Mouse (Mus musculus): ENCODE data around the gene Rem2. TPM values are rescaled to one million over a fixed set of nuclear protein-coding genes. Genes with fewer than 3 reads are reported as not detected.
A peak's percentile ranks its signal among the peaks of the same experiment; 100 is the strongest.

Rem2 gene
- 19.6 and 26.4 TPM in 2 replicates for polyA plus RNA-seq (2014; fragmentation: Nextera tagmentation; extraction: Ambion mirVana)

- Histone ChIP-seq H3K27me3 (replicated peaks; ENCODE audit: control insufficient read depth, insufficient read depth, low read length) (peaks cover 10% of the 10 kb centered on the region), H3K27ac (ENCODE audit: low read depth, low read length) (peak within 1 kb of the TSS; percentile 82), H3K4me1 (ENCODE audit: control insufficient read depth, insufficient read depth, low read length) (peaks cover 26% of the 10 kb centered on the region), H3K4me2 (ENCODE audit: low read length) (peak within 1 kb of the TSS; percentile 87), H3K36me3 (ENCODE audit: control insufficient read depth, insufficient read depth, low read length) (no peaks in the 10 kb centered on the region), H3K9ac (ENCODE audit: low read length) (peak within 1 kb of the TSS; percentile 72), H3K4me3 (ENCODE audit: low read depth, low read length) (peak within 1 kb of the TSS; percentile 45), H3K9me3 (replicated peaks; ENCODE audit: control insufficient read depth, low read length) (no peaks in the 10 kb centered on the region)
- DNase-seq (ENCODE audit: low spot score) = peak; percentile 95
- WGBS = under 1% methylated on average over 23 of the region's 23 CpGs
- peak; percentile 93 for ATAC-seq
Measured at GRCm38 (mm10) chr14:54475941-54476844, at the start of gene Rem2. Gene Rem2, plus strand, starts transcription at chr14:54476100.

DNA sequence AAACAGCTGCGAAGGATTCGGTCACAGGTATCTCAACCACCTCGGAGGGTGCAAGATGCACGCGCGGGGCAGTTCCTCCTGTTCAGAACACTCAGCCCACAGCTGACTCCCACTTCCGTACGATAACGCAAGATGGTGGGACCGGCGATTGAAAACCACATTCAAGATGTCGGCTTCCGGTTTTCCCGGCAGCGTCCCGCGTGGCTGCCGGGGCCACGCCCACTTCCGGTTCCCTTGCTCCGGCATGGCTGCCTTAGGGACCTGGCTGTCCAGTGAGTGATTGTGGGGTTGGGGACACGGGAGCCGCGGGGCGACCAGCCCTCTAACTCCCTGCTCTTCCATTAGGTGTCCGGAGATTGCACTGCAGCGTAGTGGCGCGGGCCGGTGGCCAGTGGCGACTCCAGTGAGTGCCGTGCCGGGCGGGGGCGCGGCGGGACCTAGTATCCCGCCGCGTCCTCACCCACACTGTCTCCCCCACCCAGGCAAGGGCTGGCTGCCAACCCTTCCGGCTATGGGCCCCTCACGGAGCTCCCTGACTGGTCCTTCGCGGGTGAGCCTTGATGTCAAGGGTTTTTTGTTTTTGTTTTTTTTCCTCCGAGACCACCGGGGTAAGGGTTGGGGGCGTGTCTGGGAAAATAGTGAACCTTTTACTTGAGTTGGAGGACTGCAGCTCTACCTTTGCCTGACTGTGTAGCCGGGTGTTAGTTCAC is 49.1 kb upstream of the Rem2 start, which contains the start of gene Mrpl52:
TSS of gene Mrpl52 (plus strand) at position 221 of the 710 bp plus-strand sequence.
- no peaks in the 10 kb centered on the region for H3K27me3 ChIP-seq (replicated peaks; ENCODE audit: control insufficient read depth, insufficient read depth, low read length)
- H3K4me1 ChIP-seq (ENCODE audit: control insufficient read depth, insufficient read depth, low read length) = peaks cover 22% of the 10 kb centered on the region
- ATAC-seq (peak; percentile 83), DNase-seq (ENCODE audit: low spot score) (peak; percentile 97)
- H3K4me2 ChIP-seq (ENCODE audit: low read length) = peak within 1 kb of the TSS; percentile 64
- no peaks in the 10 kb centered on the region for H3K9me3 ChIP-seq (replicated peaks; ENCODE audit: control insufficient read depth, low read length)
- WGBS = under 1% methylated on average over 48 of the region's 48 CpGs
- H3K9ac ChIP-seq (ENCODE audit: low read length) = peak within 1 kb of the TSS; percentile 65
- peak within 1 kb of the TSS; percentile 86 for H3K4me3 ChIP-seq (ENCODE audit: low read depth, low read length)
- H3K27ac ChIP-seq (ENCODE audit: low read depth, low read length) = peak within 1 kb of the TSS; percentile 76
- H3K36me3 ChIP-seq (ENCODE audit: control insufficient read depth, insufficient read depth, low read length) = peaks cover 15% of the 10 kb centered on the region

DNA sequence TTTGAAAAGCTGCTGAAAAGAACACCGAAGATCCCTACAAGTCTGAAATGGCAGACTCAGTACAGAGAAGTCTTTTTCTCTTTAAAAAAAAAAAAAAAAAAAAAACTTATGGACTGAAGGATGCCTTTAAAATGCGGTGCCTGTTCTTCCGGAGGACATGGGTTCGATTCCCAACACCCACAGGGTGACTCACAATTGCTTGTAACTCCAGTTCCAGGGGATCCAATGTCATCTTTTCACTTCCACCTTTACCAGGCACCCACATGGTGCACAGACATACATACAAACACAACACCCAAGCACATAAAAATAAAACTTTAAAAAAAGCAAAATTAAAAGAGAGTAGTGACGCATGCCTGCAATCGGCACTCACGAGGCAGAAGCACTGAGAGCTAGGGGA is 48.2 kb upstream of the Rem2 start:
- no peaks in the 10 kb centered on the region for H3K27me3 ChIP-seq (replicated peaks; ENCODE audit: control insufficient read depth, insufficient read depth, low read length)
- peaks cover 22% of the 10 kb centered on the region for H3K4me1 ChIP-seq (ENCODE audit: control insufficient read depth, insufficient read depth, low read length)
- ATAC-seq (no peak), DNase-seq (ENCODE audit: low spot score) (no peak)
- H3K9me3 ChIP-seq (replicated peaks; ENCODE audit: control insufficient read depth, low read length) = no peaks in the 10 kb centered on the region
- H3K9ac ChIP-seq (ENCODE audit: low read length) = peak overlapping the region; percentile 65
- 90% methylated on average over 7 of the region's 7 CpGs for whole genome bisulfite sequencing
- H3K4me3 ChIP-seq (ENCODE audit: low read depth, low read length) = peak overlapping the region; percentile 86
- H3K4me2 ChIP-seq (ENCODE audit: low read length) = peak overlapping the region; percentile 64
- no peak overlapping the region for H3K27ac ChIP-seq (ENCODE audit: low read depth, low read length)
- H3K36me3 ChIP-seq (ENCODE audit: control insufficient read depth, insufficient read depth, low read length) = peaks cover 15% of the 10 kb centered on the region

DNA sequence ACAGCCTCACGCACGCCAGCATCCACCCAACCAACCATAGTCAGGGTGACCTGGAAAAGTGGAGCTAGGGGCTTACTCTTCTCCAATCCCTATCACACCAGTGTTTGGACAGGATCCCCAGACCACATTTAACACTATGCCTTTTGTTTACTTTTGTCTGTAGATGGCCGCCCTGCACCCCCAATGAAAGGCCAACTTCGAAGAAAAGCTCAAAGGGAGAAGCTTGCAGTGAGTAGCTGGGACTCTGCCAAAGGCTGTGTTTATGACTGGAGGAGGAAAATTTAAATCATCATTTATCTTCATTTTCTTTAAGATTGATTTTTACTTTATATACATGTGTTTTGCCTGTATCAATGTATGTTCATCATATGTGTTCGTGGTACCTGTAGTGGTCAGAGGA is 47.5 kb upstream of the Rem2 start:
- Histone ChIP-seq H3K27me3 (replicated peaks; ENCODE audit: control insufficient read depth, insufficient read depth, low read length) (no peaks in the 10 kb centered on the region), H3K27ac (ENCODE audit: low read depth, low read length) (no peak overlapping the region), H3K9me3 (replicated peaks; ENCODE audit: control insufficient read depth, low read length) (no peaks in the 10 kb centered on the region), H3K4me2 (ENCODE audit: low read length) (no peak overlapping the region), H3K4me1 (ENCODE audit: control insufficient read depth, insufficient read depth, low read length) (peaks cover 26% of the 10 kb centered on the region), H3K9ac (ENCODE audit: low read length) (no peak overlapping the region), H3K36me3 (ENCODE audit: control insufficient read depth, insufficient read depth, low read length) (peaks cover 15% of the 10 kb centered on the region), H3K4me3 (ENCODE audit: low read depth, low read length) (no peak overlapping the region)
- ATAC-seq (no peak), DNase-seq (ENCODE audit: low spot score) (no peak)
- 88% methylated on average over 5 of the region's 5 CpGs for WGBS

DNA sequence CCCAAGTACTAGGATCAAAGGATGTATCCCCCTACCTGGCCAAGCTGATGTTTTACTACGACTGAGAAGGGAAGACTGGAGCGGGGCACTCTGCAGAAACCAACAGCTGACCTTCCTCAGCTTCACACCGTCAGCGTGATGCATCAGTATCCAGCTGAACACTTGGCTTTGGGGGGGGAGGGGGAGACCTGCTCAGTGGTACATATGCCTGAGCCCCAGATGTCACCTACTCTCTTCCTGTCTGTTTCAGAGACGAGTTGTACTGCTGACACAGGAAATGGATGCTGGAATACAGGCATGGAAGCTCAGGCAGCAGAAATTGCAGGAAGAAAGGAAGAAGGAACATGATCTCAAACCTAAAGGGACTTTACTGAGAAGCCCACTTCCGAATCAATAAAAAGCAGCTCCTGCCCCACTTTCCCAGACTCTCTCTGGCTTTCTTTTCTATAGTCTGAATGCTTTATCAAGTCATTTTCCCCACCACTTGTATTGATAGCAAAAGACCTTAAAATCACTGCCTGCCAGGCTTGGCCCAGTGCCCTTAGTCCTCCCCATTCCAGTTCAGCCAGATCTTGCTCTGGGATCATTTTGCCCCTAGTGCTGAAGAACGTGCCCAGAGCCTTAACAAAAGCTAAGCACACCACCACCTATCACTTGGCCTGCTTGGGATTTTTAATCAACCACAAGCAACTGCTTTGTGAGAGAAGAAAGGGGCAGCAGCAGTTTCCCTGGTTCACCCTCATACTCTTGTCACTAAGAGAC is 46.4 kb upstream of the Rem2 start:
- peak overlapping the region; percentile 69 for H3K4me2 ChIP-seq (ENCODE audit: low read length)
- no peaks in the 10 kb centered on the region for H3K27me3 ChIP-seq (replicated peaks; ENCODE audit: control insufficient read depth, insufficient read depth, low read length)
- H3K9ac ChIP-seq (ENCODE audit: low read length) = no peak overlapping the region
- no peak for ATAC-seq
- 59% methylated on average over 7 of the region's 7 CpGs for WGBS
- peaks cover 31% of the 10 kb centered on the region for H3K4me1 ChIP-seq (ENCODE audit: control insufficient read depth, insufficient read depth, low read length)
- H3K9me3 ChIP-seq (replicated peaks; ENCODE audit: control insufficient read depth, low read length) = no peaks in the 10 kb centered on the region
- peak overlapping the region; percentile 68; the same call in 1 of the 2 replicates for H3K4me3 ChIP-seq (ENCODE audit: low read depth, low read length)
- peak overlapping the region; percentile 95 for H3K27ac ChIP-seq (ENCODE audit: low read depth, low read length)
- peaks cover 15% of the 10 kb centered on the region for H3K36me3 ChIP-seq (ENCODE audit: control insufficient read depth, insufficient read depth, low read length)
- DNase-seq (ENCODE audit: low spot score) = peak; percentile 49

DNA sequence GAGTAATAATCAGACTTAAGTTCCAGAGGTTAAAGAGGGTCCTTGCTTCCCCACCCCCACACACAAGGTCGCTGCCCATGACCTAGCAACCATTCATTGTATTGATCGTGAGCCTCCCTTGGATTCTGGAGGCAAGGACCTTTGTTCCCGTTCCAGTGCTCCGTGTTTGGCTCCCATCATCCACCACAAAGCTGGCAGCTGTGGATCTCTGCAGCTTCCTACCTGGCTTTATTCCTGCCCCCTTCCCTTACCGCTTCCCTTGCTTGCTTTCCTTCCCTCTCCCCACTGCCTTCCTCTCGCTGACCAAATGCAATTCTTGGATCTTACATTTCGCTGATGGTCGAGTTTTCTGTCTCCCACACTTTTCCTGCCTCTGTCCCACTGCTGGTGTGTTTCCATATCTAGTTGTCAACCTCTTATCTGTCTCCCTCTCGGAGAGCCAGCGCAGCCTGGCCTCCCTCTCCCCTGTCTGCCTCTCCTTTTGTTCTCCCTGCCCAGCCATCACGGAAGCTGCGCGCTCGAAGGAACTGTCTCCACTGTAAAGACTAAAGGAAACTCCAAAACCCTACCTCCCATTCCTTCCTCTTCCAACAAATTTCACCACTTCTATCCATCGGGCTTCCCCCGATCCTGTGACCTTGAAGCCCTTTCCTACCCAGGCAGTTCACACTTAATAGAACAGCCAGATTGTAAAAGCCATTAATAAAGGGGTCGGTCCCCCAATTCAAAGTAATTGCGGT is 45.3 kb upstream of the Rem2 start:
- peaks cover 31% of the 10 kb centered on the region for H3K4me1 ChIP-seq (ENCODE audit: control insufficient read depth, insufficient read depth, low read length)
- H3K36me3 ChIP-seq (ENCODE audit: control insufficient read depth, insufficient read depth, low read length) = peaks cover 18% of the 10 kb centered on the region
- H3K9me3 ChIP-seq (replicated peaks; ENCODE audit: control insufficient read depth, low read length) = no peaks in the 10 kb centered on the region
- H3K4me2 ChIP-seq (ENCODE audit: low read length) = peak overlapping the region; percentile 69
- H3K27me3 ChIP-seq (replicated peaks; ENCODE audit: control insufficient read depth, insufficient read depth, low read length) = no peaks in the 10 kb centered on the region
- no peak for ATAC-seq
- H3K27ac ChIP-seq (ENCODE audit: low read depth, low read length) = peak overlapping the region; percentile 95
- DNase-seq (ENCODE audit: low spot score) = peak; percentile 22
- WGBS = 4% methylated on average over 18 of the region's 18 CpGs
- H3K4me3 ChIP-seq (ENCODE audit: low read depth, low read length) = peak overlapping the region; percentile 68
- peak overlapping the region; percentile 95 for H3K9ac ChIP-seq (ENCODE audit: low read length)

GRCm38 (mm10) chr14:54431334-54432077 is 44.4 kb upstream of the Rem2 start, which contains the start of gene Mmp14:
Gene Mmp14, plus strand, starts transcription at chr14:54431612.
- WGBS = under 1% methylated on average over 47 of the region's 49 CpGs
- peak within 1 kb of the TSS; percentile 95 for H3K9ac ChIP-seq (ENCODE audit: low read length)
- peak; percentile 86 for DNase-seq (ENCODE audit: low spot score)
- peak within 1 kb of the TSS; percentile 68 for H3K4me3 ChIP-seq (ENCODE audit: low read depth, low read length)
- peaks cover 27% of the 10 kb centered on the region for H3K36me3 ChIP-seq (ENCODE audit: control insufficient read depth, insufficient read depth, low read length)
- peaks cover 25% of the 10 kb centered on the region for H3K4me1 ChIP-seq (ENCODE audit: control insufficient read depth, insufficient read depth, low read length)
- peak within 1 kb of the TSS; percentile 95 for H3K27ac ChIP-seq (ENCODE audit: low read depth, low read length)
- H3K27me3 ChIP-seq (replicated peaks; ENCODE audit: control insufficient read depth, insufficient read depth, low read length) = no peaks in the 10 kb centered on the region
- peak; percentile 49 for ATAC-seq
- peak within 1 kb of the TSS; percentile 69 for H3K4me2 ChIP-seq (ENCODE audit: low read length)
- H3K9me3 ChIP-seq (replicated peaks; ENCODE audit: control insufficient read depth, low read length) = no peaks in the 10 kb centered on the region

All from forebrain, embryonic 14.5 days (tissue).